Mouse (Mus musculus) embryo, embryonic 11.5 days (tissue): Measurements from ENCODE around the gene Chaf1a.

Source experiments
- DNase-seq: peaks from one replicate; pipeline ENCODE4 v3.0.0-alpha.2; 2012; ENCODE audit warnings: low read depth, low spot score

Chaf1a gene

DNA sequence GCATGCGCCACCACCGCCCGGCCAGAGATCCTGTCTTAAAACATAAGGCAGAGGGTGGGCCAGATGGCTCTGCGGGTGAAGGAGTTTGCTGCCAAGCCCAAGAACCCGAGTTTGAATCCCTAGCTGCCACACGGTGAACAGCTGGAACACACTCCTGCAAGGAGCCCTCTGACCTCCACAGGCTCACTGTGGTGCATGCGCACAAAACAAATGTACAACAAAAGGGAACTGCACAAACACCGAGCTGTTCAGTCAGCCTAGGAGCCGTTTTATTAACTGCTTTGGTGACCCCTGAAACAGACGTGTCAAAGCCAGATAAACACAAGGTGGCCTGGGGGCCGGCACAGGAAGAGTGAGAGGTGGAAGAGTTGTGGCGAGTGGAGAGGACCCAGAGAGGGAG lies 79.2 kb downstream of the Chaf1a start:
- no peak for DNase-seq

DNA sequence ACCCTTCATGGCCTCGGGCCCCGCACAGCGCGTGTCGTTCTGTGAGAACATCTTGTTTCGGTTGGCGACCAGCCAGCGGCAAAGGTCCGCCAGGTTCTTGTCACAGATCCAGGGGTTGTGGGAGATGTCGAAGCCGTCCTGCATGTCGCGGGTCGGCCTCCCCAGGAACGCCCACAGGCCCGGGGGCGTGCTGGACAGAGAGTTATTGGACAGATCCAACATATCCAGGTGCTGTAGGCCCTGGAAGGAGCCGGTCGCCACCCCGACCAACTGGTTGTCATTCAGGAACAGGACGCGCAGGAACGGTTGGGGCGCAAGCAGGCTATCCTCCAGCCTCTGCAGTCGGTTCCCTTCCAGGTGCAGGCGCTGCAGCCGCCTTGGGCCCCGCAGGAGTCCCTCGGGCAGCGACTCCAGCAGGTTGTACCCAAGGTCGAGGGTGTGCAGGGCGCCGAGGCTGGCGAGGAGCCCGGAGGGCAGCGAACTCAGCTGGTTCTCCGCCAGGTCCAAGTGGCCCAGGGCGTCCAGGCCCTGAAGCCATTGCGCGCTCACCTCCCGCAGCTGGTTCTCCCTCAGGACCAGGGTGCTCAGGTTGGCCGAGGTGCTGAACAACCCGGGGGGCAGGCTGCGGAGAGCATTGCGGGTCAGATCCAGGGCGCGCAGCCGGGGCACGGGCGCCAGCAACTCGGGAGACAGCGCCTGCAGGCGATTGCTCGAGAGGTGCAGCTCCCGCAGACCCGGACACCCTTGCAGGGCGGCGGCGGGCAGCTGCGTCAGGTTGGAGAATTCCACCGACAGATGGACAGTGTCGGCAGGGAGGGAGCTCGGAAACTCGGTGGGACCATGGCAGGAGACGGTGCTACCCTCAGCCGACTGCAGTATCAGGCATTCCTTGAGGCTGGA lies 80.0 kb downstream of the Chaf1a start:
- no peak for DNase-seq

DNA sequence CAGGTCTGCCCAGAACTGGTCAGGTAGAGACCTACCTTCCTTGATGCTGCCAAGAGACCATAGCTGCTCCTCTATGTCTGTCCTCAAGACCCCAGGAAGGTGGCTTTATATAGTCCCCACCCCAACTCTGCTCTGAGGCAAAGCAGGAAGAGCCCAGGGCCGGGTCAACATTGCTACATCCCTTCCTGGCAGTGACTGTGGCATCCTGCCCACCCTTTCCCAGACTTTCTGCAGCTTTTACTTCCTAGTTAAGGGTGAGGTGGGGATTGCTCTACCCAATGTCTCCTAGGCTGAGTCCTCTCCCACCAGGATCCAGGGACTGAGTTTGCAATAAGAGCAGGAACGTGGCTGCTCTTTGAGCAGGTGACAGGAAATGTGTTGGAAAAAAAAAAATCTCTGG lies 81.6 kb downstream of the Chaf1a start, which contains the start of gene Lrg1:
TSS of gene Lrg1 (minus strand) at position 176 of the 400 bp plus-strand sequence.
- no peak for DNase-seq
